Mouse (Mus musculus) CD4-positive, CD25-positive, alpha-beta regulatory T cell, adult 2 months (primary cell): Measurements from ENCODE around the gene Bcl9.
A peak's percentile ranks its signal among the peaks of the same experiment; 100 is the strongest.

Source experiments
- DNase-seq: peaks from one replicate; pipeline ENCODE4 v3.0.0-alpha.2; 2012; ENCODE audit warnings: low read depth, low spot score

Gene Bcl9

DNA sequence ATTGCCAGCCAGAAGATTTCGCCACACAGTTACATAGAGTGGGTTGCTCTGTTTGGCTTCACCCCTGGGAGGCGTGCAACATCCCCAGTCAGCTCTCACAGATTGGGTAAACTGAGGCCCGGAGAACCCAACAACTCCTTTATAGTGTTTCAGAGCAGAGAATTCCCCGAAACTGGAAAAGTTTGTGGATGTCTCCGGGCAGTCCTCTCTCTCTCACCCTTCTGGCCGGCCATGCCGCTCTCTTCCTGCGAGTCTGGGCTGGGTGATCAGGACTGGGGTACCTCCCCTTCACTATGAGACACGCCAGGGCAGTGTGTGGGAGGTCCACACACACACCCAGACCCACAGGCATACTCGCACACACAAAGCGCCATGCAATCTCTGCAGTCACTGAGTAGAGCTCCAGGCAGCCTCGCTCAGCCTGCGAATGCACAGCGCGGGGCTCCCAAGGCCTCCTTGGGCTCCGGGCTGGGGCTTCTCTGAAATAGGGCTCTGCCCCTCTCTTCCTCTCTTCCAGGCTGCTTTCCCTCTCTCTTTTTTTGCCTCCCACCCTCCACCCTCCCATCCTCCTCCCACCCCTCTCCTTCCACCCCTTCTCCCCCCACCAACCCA lies 670 bp downstream of the Bcl9 start:
- DNase-seq: peak; percentile 42

DNA sequence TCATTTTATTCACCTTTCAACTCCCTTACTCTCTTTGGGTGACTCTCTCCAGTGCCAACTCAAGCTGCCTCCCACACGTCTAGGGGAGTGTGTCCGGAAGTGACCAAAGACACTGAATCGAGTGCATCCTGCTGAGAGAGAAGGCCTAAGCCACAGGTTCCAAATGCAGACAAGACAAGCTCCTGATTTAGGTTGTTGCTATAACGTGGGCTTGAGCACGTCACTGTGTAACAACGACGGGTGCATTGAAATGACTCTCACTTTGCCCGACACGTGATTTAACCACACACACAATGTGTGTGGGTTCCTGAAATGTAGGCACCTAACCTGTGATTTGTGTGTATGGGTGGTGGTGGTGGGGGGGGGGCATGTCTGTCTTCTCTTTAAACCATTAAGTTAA lies 3.4 kb downstream of the Bcl9 start:
- peak; percentile 61 for DNase-seq

DNA sequence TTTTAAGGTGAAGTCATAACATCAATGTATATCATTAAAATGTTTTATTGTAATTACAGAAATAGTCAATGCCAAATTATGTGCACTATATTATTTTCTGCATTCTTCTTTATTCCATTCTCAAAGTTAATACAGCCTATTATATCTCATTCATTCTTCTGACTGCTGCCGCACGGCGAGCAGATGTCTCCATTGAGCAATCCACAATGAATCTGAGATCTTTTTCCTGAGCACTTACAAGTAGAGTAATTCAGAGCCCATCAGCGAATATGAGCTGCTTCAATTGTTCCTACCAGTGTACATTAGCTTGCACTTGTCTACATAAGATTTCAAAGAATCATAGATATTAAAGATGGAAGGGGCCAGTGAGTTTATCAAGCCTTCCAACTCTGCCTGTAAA lies 12.8 kb downstream of the Bcl9 start:
- no peak for DNase-seq

DNA sequence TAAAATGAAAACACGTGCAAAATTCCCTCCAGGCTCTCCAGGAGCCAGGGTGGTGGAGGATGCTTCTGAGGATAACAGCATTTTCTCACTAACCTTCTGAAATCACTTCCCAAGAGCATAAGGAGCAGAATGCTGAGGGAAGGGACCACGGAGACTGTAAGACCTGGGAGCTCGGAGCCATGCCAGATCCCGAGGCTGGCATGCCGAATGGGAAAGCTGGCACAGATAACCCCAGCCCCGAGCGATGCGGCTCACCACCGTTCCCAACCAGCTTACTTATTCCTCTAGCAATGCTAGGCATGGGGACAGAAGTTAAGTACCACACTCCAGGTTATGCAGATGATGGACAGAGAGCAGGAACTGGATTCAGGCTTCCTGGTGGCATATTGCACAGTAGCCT lies 13.7 kb downstream of the Bcl9 start:
- no peak for DNase-seq

DNA sequence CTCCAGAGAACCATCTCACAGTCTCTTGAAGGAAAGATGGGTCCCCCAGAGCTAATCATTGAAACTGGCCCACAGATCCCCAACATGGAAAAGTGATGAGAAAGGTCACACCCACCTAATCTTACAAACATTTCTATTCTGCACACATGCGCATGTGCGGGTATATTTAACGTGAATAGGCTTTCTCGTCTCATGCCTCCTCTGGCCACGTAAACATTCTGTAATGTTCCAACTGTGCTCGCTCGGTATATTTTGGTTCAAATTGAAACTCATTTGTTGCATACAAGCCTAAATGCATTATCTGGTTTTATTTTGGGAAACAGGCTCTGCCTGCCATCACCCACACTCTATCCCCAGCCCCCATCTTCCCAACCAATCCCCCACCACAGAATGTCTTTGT lies 16.3 kb downstream of the Bcl9 start:
- DNase-seq: no peak

DNA sequence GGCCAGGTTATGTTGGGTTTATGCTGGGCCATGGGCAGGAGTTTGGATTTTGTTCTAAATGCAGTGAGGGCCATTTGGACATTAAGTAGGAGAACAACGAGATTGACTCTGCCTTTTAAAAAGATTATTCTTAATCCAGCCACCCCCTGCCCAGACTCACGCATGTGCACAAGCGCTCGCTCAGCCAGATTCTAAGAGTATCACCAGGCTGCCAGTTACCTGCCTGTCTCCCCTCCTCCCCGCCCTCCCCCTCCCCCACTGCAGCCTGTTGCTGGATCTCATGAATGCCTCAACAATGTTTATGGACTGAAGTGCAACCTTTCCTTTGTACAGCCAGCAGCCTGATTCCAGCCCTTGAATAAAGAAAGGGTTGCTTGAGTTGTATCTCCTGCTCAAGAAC lies 22.0 kb downstream of the Bcl9 start:
- DNase-seq: no peak

DNA sequence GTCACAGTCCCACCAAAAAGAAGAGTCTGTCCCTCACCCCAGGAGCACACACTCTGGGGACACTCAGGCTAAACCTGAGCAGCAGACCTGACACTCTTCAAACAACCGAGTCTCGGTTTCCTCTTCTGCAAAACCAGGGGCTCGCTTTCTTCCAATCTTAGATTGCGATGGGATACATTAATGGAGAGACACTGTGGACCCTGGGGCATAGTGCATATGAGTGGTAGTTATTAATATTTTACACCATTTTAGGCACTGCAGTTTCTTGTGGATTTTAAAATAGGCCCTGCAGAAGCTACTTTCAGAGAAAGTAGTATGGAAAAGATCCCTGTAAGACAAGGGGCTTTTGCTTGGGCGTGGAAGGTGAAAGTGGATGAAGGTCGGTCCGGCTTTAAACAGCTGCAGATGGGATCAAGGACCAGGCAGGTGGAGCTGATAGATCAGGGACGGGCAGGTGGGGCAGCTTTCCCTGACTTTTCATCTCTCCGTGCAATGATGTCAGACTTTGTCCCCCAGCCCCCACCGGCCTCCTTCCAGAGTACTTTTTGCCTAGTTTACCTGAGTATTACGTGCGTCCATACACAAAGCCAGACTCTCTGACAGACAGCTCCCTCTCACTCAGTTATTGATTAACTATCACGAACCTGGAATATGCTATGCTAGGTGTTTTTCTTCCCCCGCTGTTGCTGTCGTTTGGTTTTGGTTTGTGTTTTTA lies 23.0 kb downstream of the Bcl9 start:
- no peak for DNase-seq

DNA sequence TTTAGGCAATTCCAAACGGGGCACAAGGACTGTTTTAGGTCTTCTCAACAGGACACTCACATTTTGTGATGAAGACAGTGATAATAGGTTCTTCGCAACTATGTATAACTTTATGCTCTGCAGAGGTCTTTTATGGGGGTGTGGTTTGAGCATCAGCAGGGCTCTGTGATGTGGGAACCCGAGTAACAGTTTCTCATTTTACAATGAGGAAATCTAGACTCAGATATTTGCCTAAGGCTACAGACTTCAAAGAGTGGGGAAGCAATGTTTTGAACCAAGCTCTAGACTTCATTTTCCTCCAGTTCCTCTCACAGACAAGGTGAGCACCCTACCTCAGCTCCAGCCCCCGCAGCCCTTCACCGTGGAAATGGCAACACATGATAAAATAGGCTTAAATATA lies 23.8 kb downstream of the Bcl9 start:
- peak; percentile 23 for DNase-seq

DNA sequence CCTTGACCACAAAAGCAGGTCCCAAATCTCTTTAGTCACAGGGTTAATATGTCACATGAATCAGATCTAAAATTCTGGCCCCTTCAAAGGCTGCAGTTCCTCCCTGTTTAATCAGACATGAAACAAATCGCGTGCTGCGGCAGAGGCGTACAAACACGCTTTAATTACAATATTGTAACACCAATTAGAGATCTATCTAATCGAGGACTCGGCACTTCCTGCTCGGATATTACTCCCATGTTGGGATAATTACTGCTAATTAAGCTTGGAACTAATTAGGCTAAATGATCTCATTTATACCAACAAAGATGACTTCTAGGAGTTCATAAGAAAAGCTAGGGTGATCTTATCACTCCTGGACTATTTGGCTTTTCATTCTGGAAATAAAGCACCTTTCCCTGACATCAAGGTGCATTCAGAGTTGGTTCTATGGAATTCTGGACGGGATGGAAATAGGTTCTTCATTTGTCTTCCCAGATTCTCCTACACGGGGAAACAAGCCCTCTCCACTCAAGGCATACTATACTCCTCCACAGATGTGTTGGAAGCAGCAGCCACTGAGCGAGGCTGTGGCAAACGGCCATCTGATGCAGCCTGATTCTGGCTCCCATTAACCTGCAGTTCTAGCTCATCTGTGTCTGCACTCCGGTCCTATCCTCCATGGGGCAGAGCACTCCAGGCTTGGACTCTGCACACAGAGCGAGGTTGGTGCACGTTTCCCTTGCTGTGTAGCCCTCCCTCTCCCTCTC lies 31.9 kb downstream of the Bcl9 start:
- no peak for DNase-seq

DNA sequence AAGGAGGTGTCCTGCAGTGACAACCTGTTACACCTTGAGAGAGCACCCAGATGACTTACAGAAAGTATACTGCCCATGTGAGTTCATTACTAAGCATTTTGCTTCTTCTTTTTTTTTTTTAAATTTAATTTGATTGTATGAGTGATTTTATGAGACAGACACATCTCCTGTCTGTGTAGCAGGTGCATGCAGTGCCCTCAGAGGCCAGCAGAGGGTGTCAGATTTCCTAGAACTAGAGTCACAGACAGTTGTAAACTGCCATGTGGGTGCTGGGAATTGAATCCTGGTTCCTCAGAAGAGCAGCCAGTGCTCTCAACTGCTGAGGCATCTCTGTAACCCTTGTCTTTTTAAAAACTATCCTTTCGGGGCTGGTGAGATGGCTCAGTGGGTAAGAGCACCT lies 35.5 kb downstream of the Bcl9 start:
- DNase-seq: no peak

DNA sequence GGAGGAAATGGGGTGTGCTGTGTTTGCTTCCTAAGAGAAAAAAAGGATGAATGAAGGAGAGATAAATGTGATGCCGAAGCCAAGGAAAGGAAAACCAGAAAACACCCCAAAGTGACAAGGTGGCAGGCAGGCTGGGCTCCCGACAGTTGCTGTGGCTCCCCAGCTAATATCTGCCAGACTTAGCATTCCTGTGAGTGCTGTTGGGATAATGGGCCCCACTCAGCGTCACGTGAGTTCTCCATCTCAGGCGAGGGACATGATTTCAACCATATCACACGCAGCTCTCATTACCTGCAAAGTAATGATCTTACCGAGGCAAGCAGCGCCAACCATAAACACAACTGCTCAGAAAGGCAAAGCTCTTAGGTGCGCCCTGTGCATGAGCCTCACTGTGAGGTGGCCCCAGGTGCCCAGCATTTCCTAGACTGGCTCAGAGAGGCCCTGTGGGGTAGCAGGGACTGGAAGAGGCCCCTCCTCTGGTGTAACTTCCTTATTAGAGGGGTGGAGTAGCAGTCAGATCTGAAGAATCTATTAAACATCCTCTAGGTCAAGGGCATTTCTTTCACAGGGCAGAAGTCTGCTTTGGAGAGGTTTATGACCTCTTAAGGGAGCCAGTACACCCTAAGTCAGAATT lies 41.9 kb downstream of the Bcl9 start:
- DNase-seq: no peak

DNA sequence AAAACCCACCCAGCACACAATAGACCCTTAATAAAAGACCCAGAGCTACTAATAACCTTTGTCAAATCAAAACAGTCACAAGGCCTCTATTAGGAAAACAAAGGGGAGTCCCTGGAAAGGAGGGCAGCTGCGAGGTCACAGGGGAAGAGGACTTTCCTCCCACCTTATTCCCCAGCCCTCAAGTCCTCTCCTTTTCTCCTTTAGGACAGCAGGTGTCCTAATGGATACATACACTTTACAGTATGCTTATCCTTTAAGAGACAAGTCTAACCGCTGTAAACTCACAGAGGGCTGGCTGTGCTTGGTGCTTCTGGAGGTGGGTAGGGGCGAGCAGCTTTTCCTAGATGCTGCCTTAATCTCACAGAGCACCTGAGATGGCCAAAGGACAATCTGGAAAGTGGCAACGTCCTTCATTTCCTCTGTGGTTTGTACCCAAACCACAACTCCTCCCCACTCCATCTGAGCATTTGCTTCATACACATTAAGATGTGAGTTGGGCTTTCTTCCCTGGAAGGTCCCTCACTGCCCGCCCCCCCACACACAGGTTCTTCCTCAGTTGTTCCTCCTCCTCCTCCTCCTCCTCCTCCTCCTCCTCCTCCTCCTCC lies 42.8 kb downstream of the Bcl9 start:
- DNase-seq: no peak

DNA sequence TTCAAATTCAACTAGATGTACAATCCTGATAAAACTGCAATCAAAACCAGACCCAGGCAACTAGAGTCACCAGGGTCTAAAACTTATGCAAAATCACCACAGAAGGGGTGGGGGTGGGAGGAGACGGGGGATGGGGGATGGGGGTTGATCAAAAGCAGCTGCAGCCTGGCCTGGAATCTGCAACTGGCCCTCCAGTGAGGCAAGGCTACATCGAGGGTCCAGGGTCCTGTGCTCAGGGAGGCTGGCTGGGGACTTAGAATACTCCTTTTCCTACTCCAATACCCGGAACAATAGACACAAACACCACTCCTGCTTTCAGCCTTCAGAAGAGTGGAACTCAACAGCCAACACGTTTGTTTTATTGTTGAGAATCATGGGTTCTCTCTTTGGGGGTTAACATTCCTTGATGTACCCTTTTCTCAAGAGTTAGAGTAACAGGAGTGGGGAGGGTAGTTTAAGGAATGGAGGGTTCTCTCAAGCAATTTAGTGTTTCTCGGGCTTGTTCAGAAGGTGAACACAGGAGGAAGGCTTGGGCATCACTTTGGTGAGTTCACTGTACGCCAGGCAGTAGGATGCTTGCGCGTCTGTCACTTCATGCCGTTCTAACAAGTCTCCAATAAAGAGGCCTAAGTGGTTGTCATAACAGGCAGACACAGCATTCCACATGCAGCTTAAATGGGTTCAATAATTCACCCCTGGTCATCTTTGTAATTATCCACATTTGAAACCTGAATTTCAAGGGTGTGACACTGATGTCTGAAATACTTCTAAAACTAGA lies 43.7 kb downstream of the Bcl9 start:
- no peak for DNase-seq

DNA sequence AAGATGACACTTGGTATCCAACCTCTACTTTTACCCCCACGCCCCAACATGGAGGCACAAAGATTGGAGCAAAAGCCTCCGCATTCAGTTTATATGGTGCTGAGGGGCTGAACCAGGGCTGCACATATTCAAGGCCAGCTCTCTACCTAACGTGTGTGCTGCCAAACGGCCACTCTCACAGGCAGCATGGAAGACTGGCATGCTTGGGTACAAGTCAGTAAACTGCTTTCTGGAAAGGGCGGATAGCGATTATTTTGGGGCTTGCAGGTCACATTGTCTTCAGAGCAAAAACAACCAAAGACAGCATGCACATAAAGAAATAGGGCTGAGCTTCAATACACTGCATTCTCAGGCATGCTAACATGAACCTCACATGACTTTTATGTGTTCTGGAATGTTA lies 44.8 kb downstream of the Bcl9 start:
- no peak for DNase-seq

DNA sequence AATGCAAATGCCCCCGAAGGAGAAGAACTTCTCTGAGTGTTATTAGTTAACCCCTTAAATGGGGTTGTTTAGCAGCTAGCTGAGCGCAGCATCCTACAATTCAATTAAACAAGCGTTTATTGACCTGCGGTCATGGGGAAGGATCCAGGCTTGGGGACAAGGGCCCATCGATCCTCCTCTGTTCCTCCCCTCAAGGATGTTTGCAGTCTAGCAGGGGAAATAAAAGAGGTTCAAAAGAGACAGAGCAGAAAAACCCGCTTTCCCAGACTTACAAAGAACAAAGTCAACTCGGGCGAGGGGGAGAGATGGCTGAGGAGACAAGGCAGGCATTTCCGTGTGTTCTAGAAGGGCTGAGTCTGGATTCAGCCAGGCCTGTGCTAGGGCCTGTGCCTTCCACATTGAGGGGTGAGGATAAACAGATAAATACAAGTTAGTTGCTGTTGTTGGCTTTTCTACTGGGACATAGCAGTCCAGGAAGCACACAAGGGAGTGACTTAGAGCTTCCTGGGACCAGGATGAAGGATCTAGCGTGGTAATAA lies 55.0 kb downstream of the Bcl9 start:
- DNase-seq: no peak

DNA sequence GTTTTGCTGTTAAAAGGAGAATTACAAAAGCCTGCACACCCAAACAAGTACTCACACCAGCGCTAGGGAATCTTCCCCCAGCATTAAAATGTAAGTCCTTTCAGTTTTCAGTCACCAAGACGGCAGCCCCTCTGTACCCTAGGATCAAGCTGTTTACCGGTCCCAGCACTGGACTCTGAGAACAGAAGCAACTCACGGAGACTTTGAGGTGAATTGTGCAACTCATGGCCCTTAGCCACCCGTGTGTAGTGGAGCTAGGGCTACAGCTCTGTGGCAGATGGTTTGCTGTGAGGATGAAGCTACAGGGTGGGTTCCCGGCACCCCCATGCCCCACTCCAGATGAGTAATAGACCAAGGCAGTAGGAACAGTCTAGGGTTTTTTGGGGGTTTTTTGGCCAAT lies 55.9 kb downstream of the Bcl9 start:
- no peak for DNase-seq

DNA sequence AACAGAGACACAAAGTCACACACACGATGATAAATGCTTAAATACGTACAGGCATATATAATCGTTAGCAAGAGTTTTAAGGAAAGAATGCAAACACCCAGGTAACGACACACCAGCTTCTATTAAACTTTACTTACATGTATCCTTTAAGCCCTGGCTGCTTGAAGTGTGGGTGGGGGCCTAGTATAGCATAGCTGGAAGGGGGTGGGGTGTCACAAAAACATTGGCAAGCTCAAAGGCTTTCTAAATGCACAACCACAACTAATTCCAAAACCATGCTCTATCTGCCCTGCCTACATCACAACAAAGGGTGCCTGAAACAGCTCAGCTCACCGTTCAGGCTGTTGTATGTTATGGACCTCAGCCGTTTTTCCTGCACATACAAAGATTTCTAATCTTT lies 57.9 kb downstream of the Bcl9 start:
- no peak for DNase-seq

DNA sequence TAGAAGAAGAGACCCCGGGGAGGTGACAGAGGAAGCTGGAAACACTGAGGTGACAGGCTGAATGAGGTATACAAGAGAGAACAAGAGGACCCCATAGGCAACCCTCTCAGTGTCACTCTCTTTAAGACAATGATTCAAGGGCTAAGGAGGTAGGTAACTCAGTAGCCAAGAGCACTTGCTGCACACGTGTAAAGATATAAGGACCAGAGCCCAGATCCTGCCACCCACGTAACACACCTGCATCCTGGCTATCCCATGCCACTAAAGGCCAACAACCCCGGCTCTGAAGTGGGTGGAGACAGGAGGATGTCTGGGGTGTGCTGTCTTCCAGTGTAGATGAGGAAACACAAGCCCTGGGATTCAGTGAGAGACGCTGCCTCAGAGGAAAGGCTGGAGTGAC lies 58.4 kb downstream of the Bcl9 start:
- DNase-seq: no peak

DNA sequence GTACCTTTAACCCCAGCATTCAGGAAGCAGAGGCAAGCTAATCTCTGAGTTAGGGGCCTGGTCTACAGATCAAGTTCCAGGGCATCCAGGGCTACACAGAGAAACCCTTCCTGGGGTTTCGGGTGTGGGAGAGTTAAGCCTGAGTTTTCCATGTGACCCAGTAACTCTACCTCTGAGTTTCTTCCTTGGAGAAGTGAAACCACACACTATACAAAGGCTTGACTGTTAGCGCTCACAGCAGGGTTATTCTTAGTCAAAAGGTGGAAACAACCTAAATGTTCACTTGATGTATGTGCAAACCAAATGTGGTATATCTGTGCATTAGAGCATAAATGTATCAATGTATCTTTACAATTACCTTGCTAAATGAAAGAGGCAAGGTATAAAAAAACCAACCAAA lies 59.2 kb downstream of the Bcl9 start:
- no peak for DNase-seq

DNA sequence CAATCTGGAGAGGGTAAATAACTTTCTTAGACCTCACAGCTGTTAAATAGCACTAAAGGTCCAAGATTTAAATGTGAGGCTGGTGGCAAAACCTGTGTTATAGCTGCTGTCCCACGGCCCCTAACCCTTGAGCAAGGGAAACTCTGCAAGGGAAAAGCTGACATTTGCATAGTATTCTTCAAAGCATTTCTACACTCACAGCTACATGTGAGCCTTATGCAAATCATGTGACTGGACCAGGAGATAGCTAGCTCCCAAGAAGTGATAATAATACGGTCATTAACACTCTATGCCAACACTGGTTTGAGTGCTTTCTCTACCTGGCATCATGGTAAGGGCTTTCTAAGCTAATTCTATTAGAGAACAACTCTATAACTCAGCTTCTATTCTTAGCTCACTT lies 60.3 kb downstream of the Bcl9 start:
- no peak for DNase-seq

DNA sequence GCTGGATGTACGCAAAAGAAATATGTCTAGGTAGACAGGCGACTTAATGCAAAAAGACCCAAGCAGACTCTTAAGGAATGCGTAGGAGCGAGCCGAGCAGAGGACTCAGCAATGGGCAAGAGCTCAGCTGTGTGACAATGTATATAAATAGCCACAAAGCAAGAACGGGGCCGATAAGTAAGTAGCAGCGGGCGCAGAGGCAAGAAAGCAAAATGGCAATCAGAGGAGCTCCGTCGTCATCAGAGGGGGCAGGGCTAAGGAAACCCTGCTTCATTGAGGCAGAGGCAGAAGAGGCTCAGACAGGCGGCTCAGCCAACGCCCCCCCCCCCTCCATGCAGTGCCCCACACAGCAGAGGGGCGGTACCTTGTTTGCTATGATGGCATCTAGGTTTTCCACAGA lies 62.9 kb downstream of the Bcl9 start:
- DNase-seq: no peak
